Mouse (Mus musculus): ENCODE data around the gene Tnr. TPM values are rescaled to one million over a fixed set of nuclear protein-coding genes. Genes with fewer than 3 reads are reported as not detected.

Gene Tnr
- polyA plus RNA-seq, 1 experiment from 2014 or later: 0.14 TPM

GRCm38 (mm10) chr1:159613561-159613960, 90.0 kb downstream of the Tnr start:
- Histone ChIP-seq H3K36me3 (no peaks in the 10 kb centered on the region), H3K9me3 (no peaks in the 10 kb centered on the region), H3K4me1 (no peaks in the 10 kb centered on the region), H3K27ac (no peak overlapping the region), H3K4me2 (no peak overlapping the region), H3K4me3 (no peak overlapping the region), H3K9ac (no peak overlapping the region), H3K27me3 (no peaks in the 10 kb centered on the region)
- 75% methylated on average over 4 of the region's 4 CpGs for WGBS
- ATAC-seq (ENCODE audit: borderline replicate concordance, extremely low read depth, low FRiP score, low TSS enrichment): no peak

- H3K9ac ChIP-seq: no peak overlapping the region
- H3K4me3 ChIP-seq: no peak overlapping the region
- ATAC-seq (ENCODE audit: borderline replicate concordance, extremely low read depth, low FRiP score, low TSS enrichment): no peak
- no peak overlapping the region for H3K27ac ChIP-seq
- no peaks in the 10 kb centered on the region for H3K9me3 ChIP-seq
- WGBS: 68% methylated on average over 6 of the region's 6 CpGs
- H3K36me3 ChIP-seq: no peaks in the 10 kb centered on the region
- H3K27me3 ChIP-seq: no peaks in the 10 kb centered on the region
- H3K4me1 ChIP-seq: no peaks in the 10 kb centered on the region
- no peak overlapping the region for H3K4me2 ChIP-seq
Measured at GRCm38 (mm10) chr1:159614062-159614601, 90.6 kb downstream of the Tnr start.

- H3K27ac ChIP-seq: no peak overlapping the region
- no peaks in the 10 kb centered on the region for H3K36me3 ChIP-seq
- 61% methylated on average over 16 of the region's 16 CpGs for WGBS
- no peaks in the 10 kb centered on the region for H3K4me1 ChIP-seq
- no peak overlapping the region for H3K4me3 ChIP-seq
- ATAC-seq (ENCODE audit: borderline replicate concordance, extremely low read depth, low FRiP score, low TSS enrichment): no peak
- H3K9me3 ChIP-seq: no peaks in the 10 kb centered on the region
- no peak overlapping the region for H3K4me2 ChIP-seq
- H3K27me3 ChIP-seq: no peaks in the 10 kb centered on the region
- H3K9ac ChIP-seq: no peak overlapping the region
Measured at GRCm38 (mm10) chr1:159614644-159615431, 91.3 kb downstream of the Tnr start.

GRCm38 (mm10) chr1:159615686-159616085, 92.1 kb downstream of the Tnr start:
- Histone ChIP-seq H3K27me3 (no peaks in the 10 kb centered on the region), H3K4me2 (no peak overlapping the region), H3K9me3 (no peaks in the 10 kb centered on the region), H3K4me3 (no peak overlapping the region), H3K9ac (no peak overlapping the region), H3K27ac (no peak overlapping the region), H3K36me3 (no peaks in the 10 kb centered on the region), H3K4me1 (no peaks in the 10 kb centered on the region)
- 56% methylated on average over 4 of the region's 4 CpGs for WGBS
- ATAC-seq (ENCODE audit: borderline replicate concordance, extremely low read depth, low FRiP score, low TSS enrichment): no peak

- Histone ChIP-seq H3K4me2 (no peak overlapping the region), H3K27me3 (no peaks in the 10 kb centered on the region), H3K4me1 (no peaks in the 10 kb centered on the region), H3K9me3 (no peaks in the 10 kb centered on the region), H3K36me3 (no peaks in the 10 kb centered on the region), H3K4me3 (no peak overlapping the region), H3K27ac (no peak overlapping the region), H3K9ac (no peak overlapping the region)
- WGBS: 72% methylated on average over 2 of the region's 2 CpGs
- ATAC-seq (ENCODE audit: borderline replicate concordance, extremely low read depth, low FRiP score, low TSS enrichment): no peak
Measured at GRCm38 (mm10) chr1:159619205-159619604, 95.6 kb downstream of the Tnr start.

GRCm38 (mm10) chr1:159621321-159621720, 97.8 kb downstream of the Tnr start:
- H3K9me3 ChIP-seq: no peaks in the 10 kb centered on the region

GRCm38 (mm10) chr1:159629119-159629518, 105.5 kb downstream of the Tnr start:
- no peak overlapping the region for H3K9ac ChIP-seq
- H3K4me1 ChIP-seq: no peaks in the 10 kb centered on the region
- H3K4me2 ChIP-seq: no peak overlapping the region
- H3K36me3 ChIP-seq: no peaks in the 10 kb centered on the region
- H3K27ac ChIP-seq: no peak overlapping the region
- H3K9me3 ChIP-seq: no peaks in the 10 kb centered on the region
- 57% methylated on average over 3 of the region's 3 CpGs for WGBS
- no peaks in the 10 kb centered on the region for H3K27me3 ChIP-seq
- ATAC-seq (ENCODE audit: borderline replicate concordance, extremely low read depth, low FRiP score, low TSS enrichment): no peak
- no peak overlapping the region for H3K4me3 ChIP-seq

More at GRCm38 (mm10) chr1:159621321-159621720, 97.8 kb downstream of the Tnr start:
- H3K36me3 ChIP-seq: no peaks in the 10 kb centered on the region
- WGBS: 50% methylated on average over 1 of the region's 1 CpGs
- no peak overlapping the region for H3K27ac ChIP-seq
- H3K4me1 ChIP-seq: no peaks in the 10 kb centered on the region
- no peak for ATAC-seq (ENCODE audit: borderline replicate concordance, extremely low read depth, low FRiP score, low TSS enrichment)
- no peaks in the 10 kb centered on the region for H3K27me3 ChIP-seq
- no peak overlapping the region for H3K4me2 ChIP-seq
- no peak overlapping the region for H3K4me3 ChIP-seq
- H3K9ac ChIP-seq: no peak overlapping the region

GRCm38 (mm10) chr1:159629822-159630589, 106.4 kb downstream of the Tnr start:
- Histone ChIP-seq H3K27ac (no peak overlapping the region), H3K4me3 (no peak overlapping the region), H3K27me3 (no peaks in the 10 kb centered on the region), H3K9me3 (no peaks in the 10 kb centered on the region), H3K36me3 (no peaks in the 10 kb centered on the region), H3K4me2 (no peak overlapping the region), H3K9ac (no peak overlapping the region), H3K4me1 (no peaks in the 10 kb centered on the region)
- 75% methylated on average over 5 of the region's 5 CpGs for WGBS
- ATAC-seq (ENCODE audit: borderline replicate concordance, extremely low read depth, low FRiP score, low TSS enrichment): no peak

GRCm38 (mm10) chr1:159632558-159632957, 109.0 kb downstream of the Tnr start:
- H3K4me1 ChIP-seq: no peaks in the 10 kb centered on the region
- H3K4me3 ChIP-seq: no peak overlapping the region
- no peaks in the 10 kb centered on the region for H3K27me3 ChIP-seq
- no peak for ATAC-seq (ENCODE audit: borderline replicate concordance, extremely low read depth, low FRiP score, low TSS enrichment)
- H3K4me2 ChIP-seq: no peak overlapping the region
- H3K9me3 ChIP-seq: no peaks in the 10 kb centered on the region
- H3K27ac ChIP-seq: no peak overlapping the region
- H3K36me3 ChIP-seq: no peaks in the 10 kb centered on the region
- H3K9ac ChIP-seq: no peak overlapping the region
- 52% methylated on average over 3 of the region's 3 CpGs for WGBS

- no peak overlapping the region for H3K4me2 ChIP-seq
- no peak overlapping the region for H3K27ac ChIP-seq
- no peaks in the 10 kb centered on the region for H3K9me3 ChIP-seq
- no peak overlapping the region for H3K4me3 ChIP-seq
- no peaks in the 10 kb centered on the region for H3K27me3 ChIP-seq
- H3K36me3 ChIP-seq: no peaks in the 10 kb centered on the region
- H3K9ac ChIP-seq: no peak overlapping the region
- ATAC-seq (ENCODE audit: borderline replicate concordance, extremely low read depth, low FRiP score, low TSS enrichment): no peak
- no peaks in the 10 kb centered on the region for H3K4me1 ChIP-seq
- 88% methylated on average over 4 of the region's 4 CpGs for WGBS
Measured at GRCm38 (mm10) chr1:159639408-159639807, 115.8 kb downstream of the Tnr start.

GRCm38 (mm10) chr1:159645719-159646118, 122.2 kb downstream of the Tnr start:
- no peaks in the 10 kb centered on the region for H3K27me3 ChIP-seq
- 84% methylated on average over 4 of the region's 4 CpGs for WGBS
- H3K36me3 ChIP-seq: no peaks in the 10 kb centered on the region
- no peak overlapping the region for H3K4me2 ChIP-seq
- H3K9me3 ChIP-seq: no peaks in the 10 kb centered on the region
- H3K9ac ChIP-seq: no peak overlapping the region
- H3K4me3 ChIP-seq: no peak overlapping the region
- no peak overlapping the region for H3K27ac ChIP-seq
- H3K4me1 ChIP-seq: no peaks in the 10 kb centered on the region
- ATAC-seq (ENCODE audit: borderline replicate concordance, extremely low read depth, low FRiP score, low TSS enrichment): no peak

GRCm38 (mm10) chr1:159650486-159650885, 126.9 kb downstream of the Tnr start:
- ATAC-seq (ENCODE audit: borderline replicate concordance, extremely low read depth, low FRiP score, low TSS enrichment): no peak
- H3K4me1 ChIP-seq: no peaks in the 10 kb centered on the region

More at GRCm38 (mm10) chr1:159650486-159650885, 126.9 kb downstream of the Tnr start:
- Histone ChIP-seq H3K27ac (no peak overlapping the region), H3K4me2 (no peak overlapping the region), H3K27me3 (no peaks in the 10 kb centered on the region), H3K9me3 (no peaks in the 10 kb centered on the region), H3K9ac (no peak overlapping the region), H3K4me3 (no peak overlapping the region), H3K36me3 (no peaks in the 10 kb centered on the region)
- WGBS: 32% methylated on average over 4 of the region's 4 CpGs

All from lung, embryonic 15.5 days (tissue).